Mouse (Mus musculus) neural tube, embryonic 13.5 days (tissue): ENCODE data around the gene Hoxa9. TPM values are rescaled to one million over a fixed set of nuclear protein-coding genes. Genes with fewer than 3 reads are reported as not detected.

Source experiments
- ATAC-seq: fragments of 200-750 bp; cut with Nextera tagmentation; 2 replicates; pipeline ENCODE4 v1.8.0; 2017; ENCODE audit warnings: low read depth, mild to moderate bottlenecking, moderate TSS enrichment, moderate library complexity
- H3K27ac ChIP-seq: fragments of 300-500 bp; sonication (generic); replicated peaks from 2 replicates; pipeline ENCODE4 v1.5.1; 2015; ENCODE audit warnings: moderate library complexity, mild to moderate bottlenecking, inconsistent platforms
- H3K27me3 ChIP-seq: fragments of 300-500 bp; sonication (generic); 2 replicates; pipeline ENCODE4 v1.6.1; 2015; ENCODE audit warnings: mild to moderate bottlenecking, inconsistent platforms
- H3K36me3 ChIP-seq: fragments of 300-500 bp; sonication (generic); 2 replicates; pipeline ENCODE4 v1.6.1; 2015; ENCODE audit warnings: mild to moderate bottlenecking, inconsistent platforms
- H3K4me1 ChIP-seq: fragments of 300-500 bp; sonication (generic); replicated peaks from 2 replicates; pipeline ENCODE4 v1.6.1; 2015; ENCODE audit warnings: inconsistent platforms
- H3K4me2 ChIP-seq: fragments of 300-500 bp; sonication (generic); 2 replicates; pipeline ENCODE4 v1.6.1; 2015; ENCODE audit warnings: inconsistent platforms, mild to moderate bottlenecking, moderate library complexity
- H3K4me3 ChIP-seq: fragments of 300-500 bp; sonication (generic); 2 replicates; pipeline ENCODE4 v1.5.1; 2015; ENCODE audit warnings: mild to moderate bottlenecking, inconsistent platforms
- H3K9ac ChIP-seq: fragments of 300-500 bp; sonication (generic); 2 replicates; pipeline ENCODE4 v1.6.1; 2015; ENCODE audit warnings: moderate library complexity, mild to moderate bottlenecking, inconsistent platforms
- H3K9me3 ChIP-seq: fragments of 300-500 bp; sonication (generic); 2 replicates; pipeline ENCODE4 v1.6.1; 2016; ENCODE audit warnings: inconsistent platforms
- WGBS: fragments of 180-500 bp; shearing (Covaris S2); methylation state at CpG from one replicate; pipeline ENCODE4 v1.1.7; 2015; 5-methylcytosine and 5-hydroxymethylcytosine counted together
- polyA plus RNA-seq: library from polyadenylated mRNA; unstranded; fragments of >200 nt; fragmentation: Nextera tagmentation; extraction: Ambion mirVana; gene quantifications from 2 replicates; pipeline ENCODE4 v1.2.1, GENCODE M21; 2015

Hoxa9 gene
- polyA plus RNA-seq, 1 experiment from 2014 or later = 130 TPM

- Histone ChIP-seq H3K27me3 (peaks cover 82% of the 10 kb centered on the region), H3K36me3 (no peaks in the 10 kb centered on the region), H3K27ac (peak overlapping the region; percentile 93), H3K9me3 (no peaks in the 10 kb centered on the region), H3K4me3 (peak overlapping the region; percentile 59), H3K4me1 (peaks cover 29% of the 10 kb centered on the region), H3K9ac (peak overlapping the region; percentile 97), H3K4me2 (peak overlapping the region; percentile 97)
- ATAC-seq = no peak
- 1% methylated on average over 30 of the region's 30 CpGs for WGBS
Observed at GRCm38 (mm10) chr6:52239625-52240388, 8.9 kb upstream of the Hoxa9 start.

GRCm38 (mm10) chr6:52238976-52239375, 8.1 kb upstream of the Hoxa9 start:
- Histone ChIP-seq H3K36me3 (no peaks in the 10 kb centered on the region), H3K27ac (peak overlapping the region; percentile 64), H3K4me2 (peak overlapping the region; percentile 97), H3K9me3 (no peaks in the 10 kb centered on the region), H3K4me1 (peaks cover 29% of the 10 kb centered on the region), H3K4me3 (peak overlapping the region; percentile 59), H3K9ac (peak overlapping the region; percentile 97), H3K27me3 (peaks cover 74% of the 10 kb centered on the region)
- no peak for ATAC-seq
- 1% methylated on average over 7 of the region's 7 CpGs for WGBS

DNA sequence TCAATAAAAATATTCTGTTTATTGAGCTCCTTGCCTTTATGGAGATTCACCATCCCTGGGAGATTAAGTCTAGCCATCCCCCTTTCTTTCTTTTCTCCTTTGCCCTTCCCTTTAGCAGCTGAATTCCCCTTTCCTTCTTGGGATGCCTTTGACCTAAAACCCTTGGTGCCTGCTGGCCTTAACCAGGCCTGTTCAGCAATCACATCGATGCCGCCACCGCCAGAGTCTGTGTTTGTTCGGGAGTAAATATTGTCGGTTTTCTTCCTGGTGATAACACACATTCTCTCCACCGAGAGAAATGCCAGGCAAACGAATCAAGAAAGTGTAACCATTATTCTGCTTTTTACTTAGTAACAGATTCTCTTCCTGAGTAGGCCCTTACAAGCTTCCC, 7.3 kb upstream of the Hoxa9 start:
- ATAC-seq = no peak
- H3K4me3 ChIP-seq = peak overlapping the region; percentile 59
- peaks cover 29% of the 10 kb centered on the region for H3K4me1 ChIP-seq
- H3K9me3 ChIP-seq = no peaks in the 10 kb centered on the region
- H3K27ac ChIP-seq = peak overlapping the region; percentile 73
- H3K9ac ChIP-seq = peak overlapping the region; percentile 97
- peaks cover 71% of the 10 kb centered on the region for H3K27me3 ChIP-seq
- H3K4me2 ChIP-seq = peak overlapping the region; percentile 97
- H3K36me3 ChIP-seq = no peaks in the 10 kb centered on the region
- 7% methylated on average over 7 of the region's 7 CpGs for WGBS

- Histone ChIP-seq H3K4me3 (peak overlapping the region; percentile 59), H3K27ac (peak overlapping the region; percentile 96), H3K4me1 (peaks cover 29% of the 10 kb centered on the region), H3K9me3 (no peaks in the 10 kb centered on the region), H3K27me3 (peaks cover 71% of the 10 kb centered on the region), H3K9ac (peak overlapping the region; percentile 97), H3K36me3 (no peaks in the 10 kb centered on the region), H3K4me2 (peak overlapping the region; percentile 97)
- ATAC-seq = no peak
- WGBS = 8% methylated on average over 10 of the region's 10 CpGs
Observed at GRCm38 (mm10) chr6:52237346-52238154, 6.7 kb upstream of the Hoxa9 start.

GRCm38 (mm10) chr6:52236806-52237205, 5.9 kb upstream of the Hoxa9 start:
- H3K4me3 ChIP-seq = peak overlapping the region; percentile 59
- no peak for ATAC-seq
- H3K9me3 ChIP-seq = no peaks in the 10 kb centered on the region
- WGBS = 22% methylated on average over 3 of the region's 3 CpGs
- peak overlapping the region; percentile 97 for H3K9ac ChIP-seq
- no peaks in the 10 kb centered on the region for H3K36me3 ChIP-seq
- peak overlapping the region; percentile 97 for H3K4me2 ChIP-seq
- H3K4me1 ChIP-seq = peaks cover 29% of the 10 kb centered on the region
- peaks cover 64% of the 10 kb centered on the region for H3K27me3 ChIP-seq
- peak overlapping the region; percentile 96 for H3K27ac ChIP-seq

DNA sequence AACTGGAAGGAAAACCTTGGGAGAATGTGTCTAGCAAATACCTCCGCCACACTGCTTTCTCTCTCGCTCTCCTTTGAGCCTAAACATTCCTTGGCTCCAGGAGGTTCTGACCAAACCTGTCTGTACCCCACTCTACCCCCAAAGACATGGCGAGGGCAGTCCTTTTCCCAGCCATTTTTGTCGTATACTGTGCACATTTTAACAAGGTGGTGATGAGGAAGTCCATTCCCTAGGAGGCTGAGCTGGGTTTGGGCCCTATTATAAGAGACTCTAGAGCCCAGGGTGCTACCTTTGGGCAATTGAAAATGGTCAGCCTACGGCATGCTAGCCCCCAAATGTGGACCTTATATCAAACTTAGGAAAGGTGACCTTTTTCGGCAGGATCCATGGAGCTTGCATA, 5.0 kb upstream of the Hoxa9 start:
- H3K4me3 ChIP-seq = peak overlapping the region; percentile 59
- WGBS = 34% methylated on average over 6 of the region's 6 CpGs
- H3K4me1 ChIP-seq = peaks cover 24% of the 10 kb centered on the region
- peak overlapping the region; percentile 97 for H3K4me2 ChIP-seq
- ATAC-seq = no peak
- H3K27me3 ChIP-seq = peaks cover 55% of the 10 kb centered on the region
- no peaks in the 10 kb centered on the region for H3K9me3 ChIP-seq
- no peaks in the 10 kb centered on the region for H3K36me3 ChIP-seq
- H3K9ac ChIP-seq = peak overlapping the region; percentile 97
- H3K27ac ChIP-seq = peak overlapping the region; percentile 96

- peak overlapping the region; percentile 59 for H3K4me3 ChIP-seq
- H3K27me3 ChIP-seq = peaks cover 49% of the 10 kb centered on the region
- peak overlapping the region; percentile 97 for H3K9ac ChIP-seq
- peaks cover 19% of the 10 kb centered on the region for H3K4me1 ChIP-seq
- no peaks in the 10 kb centered on the region for H3K9me3 ChIP-seq
- no peaks in the 10 kb centered on the region for H3K36me3 ChIP-seq
- peak; percentile 16; the same call in 1 of the 2 replicates for ATAC-seq
- 26% methylated on average over 9 of the region's 9 CpGs for WGBS
- peak overlapping the region; percentile 96 for H3K27ac ChIP-seq
- H3K4me2 ChIP-seq = peak overlapping the region; percentile 97
Observed at GRCm38 (mm10) chr6:52235267-52235666, 4.4 kb upstream of the Hoxa9 start.

DNA sequence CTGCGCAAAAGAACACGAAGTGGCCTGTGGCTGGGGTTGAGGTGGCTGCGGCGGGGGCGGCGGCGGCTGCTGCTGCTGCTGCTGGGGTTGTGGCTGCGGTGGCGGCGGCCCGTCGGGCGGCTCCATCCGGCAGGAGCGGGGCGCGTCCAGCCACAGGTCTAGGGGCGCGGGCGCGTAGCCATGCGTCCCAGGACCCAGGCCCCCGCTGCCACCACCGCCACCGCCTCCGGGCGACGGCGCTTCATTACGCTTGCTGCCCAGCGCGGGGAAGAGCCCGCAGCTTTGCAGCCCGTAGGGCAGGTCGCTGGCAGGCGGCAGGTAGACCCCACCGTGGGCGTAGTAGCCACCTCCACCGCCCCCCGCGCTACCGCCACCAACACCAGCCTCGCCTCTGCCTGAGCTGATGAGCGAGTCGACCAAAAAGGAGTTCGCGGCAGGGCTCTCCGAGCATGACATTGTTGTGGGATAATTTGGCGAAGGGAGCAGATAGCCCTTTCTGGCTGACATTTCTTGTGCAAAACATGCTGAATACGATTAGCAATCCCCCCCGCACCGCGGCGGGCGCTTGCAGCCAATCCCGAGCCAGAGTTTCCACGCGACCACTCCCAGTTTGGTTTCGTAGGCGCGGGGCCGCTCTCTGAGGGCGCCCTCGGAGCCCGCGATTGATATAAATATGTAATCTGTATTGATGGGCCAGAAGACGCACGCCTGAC, 3.7 kb upstream of the Hoxa9 start:
- H3K4me1 ChIP-seq = peaks cover 19% of the 10 kb centered on the region
- WGBS = under 1% methylated on average over 68 of the region's 68 CpGs
- peak; percentile 44 for ATAC-seq
- peaks cover 44% of the 10 kb centered on the region for H3K27me3 ChIP-seq
- peak overlapping the region; percentile 97 for H3K9ac ChIP-seq
- H3K36me3 ChIP-seq = no peaks in the 10 kb centered on the region
- H3K4me2 ChIP-seq = peak overlapping the region; percentile 97
- H3K4me3 ChIP-seq = peak overlapping the region; percentile 59
- H3K27ac ChIP-seq = peak overlapping the region; percentile 96
- H3K9me3 ChIP-seq = no peaks in the 10 kb centered on the region

GRCm38 (mm10) chr6:52233546-52234427, 2.9 kb upstream of the Hoxa9 start:
- Histone ChIP-seq H3K27me3 (peaks cover 42% of the 10 kb centered on the region), H3K4me2 (peak overlapping the region; percentile 97)

GRCm38 (mm10) chr6:52232984-52233545, 2.2 kb upstream of the Hoxa9 start:
- H3K36me3 ChIP-seq = no peaks in the 10 kb centered on the region
- peak overlapping the region; percentile 96 for H3K27ac ChIP-seq
- no peaks in the 10 kb centered on the region for H3K9me3 ChIP-seq
- peak overlapping the region; percentile 59 for H3K4me3 ChIP-seq
- ATAC-seq = no peak
- H3K9ac ChIP-seq = peak overlapping the region; percentile 97
- WGBS = 1% methylated on average over 23 of the region's 23 CpGs
- H3K27me3 ChIP-seq = peaks cover 40% of the 10 kb centered on the region
- peak overlapping the region; percentile 97 for H3K4me2 ChIP-seq
- peaks cover 25% of the 10 kb centered on the region for H3K4me1 ChIP-seq

More at GRCm38 (mm10) chr6:52233546-52234427, 2.9 kb upstream of the Hoxa9 start:
- Histone ChIP-seq H3K36me3 (no peaks in the 10 kb centered on the region), H3K27ac (peak overlapping the region; percentile 96), H3K9ac (peak overlapping the region; percentile 97), H3K4me1 (peaks cover 19% of the 10 kb centered on the region), H3K9me3 (no peaks in the 10 kb centered on the region), H3K4me3 (peak overlapping the region; percentile 59)
- peak; percentile 24; the same call in 1 of the 2 replicates for ATAC-seq
- WGBS = under 1% methylated on average over 68 of the region's 70 CpGs

DNA sequence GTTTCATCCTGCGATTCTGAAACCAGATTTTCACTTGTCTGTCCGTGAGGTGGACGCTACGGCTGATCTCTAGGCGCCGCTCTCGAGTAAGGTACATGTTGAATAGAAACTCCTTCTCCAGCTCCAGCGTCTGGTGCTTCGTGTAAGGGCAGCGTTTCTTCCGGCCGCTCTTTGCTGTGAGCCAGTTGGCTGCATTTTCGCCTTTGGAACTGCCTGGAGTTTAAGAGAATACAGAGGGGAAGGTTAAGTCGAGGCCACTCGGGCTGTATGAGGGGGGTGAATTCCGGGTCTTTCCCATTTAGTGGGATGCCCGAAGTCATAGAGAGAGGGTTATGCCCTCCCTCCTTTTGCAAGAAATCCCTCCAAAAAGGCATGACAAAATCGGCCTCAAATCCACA, 1.7 kb upstream of the Hoxa9 start:
- Histone ChIP-seq H3K9ac (peak overlapping the region; percentile 97), H3K4me1 (peaks cover 30% of the 10 kb centered on the region), H3K9me3 (no peaks in the 10 kb centered on the region), H3K4me2 (peak overlapping the region; percentile 97), H3K36me3 (no peaks in the 10 kb centered on the region), H3K27ac (peak overlapping the region; percentile 96), H3K27me3 (peaks cover 35% of the 10 kb centered on the region), H3K4me3 (peak overlapping the region; percentile 59)
- 1% methylated on average over 18 of the region's 18 CpGs for WGBS
- ATAC-seq = no peak
